Mouse (Mus musculus): ENCODE results near the gene Zfp36l1.

The Zfp36l1 gene

GRCm38 (mm10) chr12:80112852-80113551 is at the start of gene Zfp36l1:
Gene Zfp36l1, minus strand, starts transcription at chr12:80113013.
- peak; percentile 95 for DNase-seq (ENCODE audit: low spot score)

GRCm38 (mm10) chr12:80162448-80162847 is 49.6 kb upstream of the Zfp36l1 start:
- no peak for DNase-seq (ENCODE audit: low spot score)

DNA sequence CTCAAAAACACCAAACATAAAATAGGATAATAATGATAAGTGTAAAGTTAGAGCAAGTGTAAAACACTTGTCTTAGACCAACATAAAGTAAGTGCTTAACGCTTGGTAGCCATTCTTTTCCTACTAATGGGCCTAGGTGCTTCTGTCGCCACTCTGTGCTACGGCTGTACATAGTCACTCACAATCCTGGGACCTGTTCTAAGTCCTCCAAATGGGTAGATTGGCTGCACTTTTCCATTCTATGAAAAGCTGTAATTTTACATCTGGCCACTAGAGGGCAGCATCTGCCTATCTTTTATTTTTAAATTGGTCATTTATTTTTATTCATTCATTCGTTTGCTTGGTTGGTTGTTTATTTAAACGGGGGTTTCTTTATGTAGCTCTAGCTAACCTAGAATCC is 44.9 kb upstream of the Zfp36l1 start:
- DNase-seq (ENCODE audit: low spot score) = no peak

- DNase-seq (ENCODE audit: low spot score) = peak; percentile 86
These were observed 41.0 kb upstream of the Zfp36l1 start for GRCm38 (mm10) chr12:80153687-80154326.

GRCm38 (mm10) chr12:80153078-80153477 is 40.3 kb upstream of the Zfp36l1 start:
- DNase-seq (ENCODE audit: low spot score) = no peak

DNA sequence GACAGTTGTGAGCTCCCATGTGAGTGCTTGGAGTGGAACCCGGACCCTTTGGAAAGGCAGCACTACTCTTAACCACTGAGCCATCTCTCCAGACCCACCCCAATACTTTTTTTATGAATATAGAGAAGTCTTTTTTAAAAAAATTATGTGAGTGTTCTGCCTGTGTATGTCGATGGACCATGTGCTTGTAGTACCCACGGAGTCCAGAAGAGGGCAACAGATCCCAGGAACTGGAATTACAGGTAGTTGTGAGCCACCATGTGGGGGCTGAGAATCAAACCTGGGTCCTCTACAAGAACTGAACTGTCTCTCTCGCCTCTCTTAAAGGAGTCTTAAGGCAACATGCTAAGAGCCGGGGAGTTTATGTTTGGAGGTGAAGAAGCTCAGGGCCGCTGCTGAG is 39.0 kb upstream of the Zfp36l1 start:
- no peak for DNase-seq (ENCODE audit: low spot score)

DNA sequence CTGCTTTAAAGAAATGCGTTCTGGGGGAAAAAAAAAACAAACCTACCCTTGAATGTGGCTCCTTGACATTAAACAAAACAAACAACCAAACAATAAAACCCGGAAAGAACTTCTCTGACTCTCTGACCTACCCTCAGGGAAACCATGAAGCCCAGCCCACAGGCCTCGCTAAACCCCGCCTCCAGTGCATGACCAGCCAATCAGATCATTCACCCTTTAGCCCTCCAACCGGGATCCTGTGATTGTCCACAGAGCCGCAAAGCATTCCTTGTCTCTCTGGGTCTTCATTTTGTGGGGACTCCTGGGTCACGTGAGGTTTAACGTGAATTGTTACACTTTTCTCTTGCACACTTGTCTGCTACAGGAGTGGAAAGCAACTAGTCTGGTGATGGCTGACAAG is 37.8 kb upstream of the Zfp36l1 start:
- peak; percentile 80 for DNase-seq (ENCODE audit: low spot score)

DNA sequence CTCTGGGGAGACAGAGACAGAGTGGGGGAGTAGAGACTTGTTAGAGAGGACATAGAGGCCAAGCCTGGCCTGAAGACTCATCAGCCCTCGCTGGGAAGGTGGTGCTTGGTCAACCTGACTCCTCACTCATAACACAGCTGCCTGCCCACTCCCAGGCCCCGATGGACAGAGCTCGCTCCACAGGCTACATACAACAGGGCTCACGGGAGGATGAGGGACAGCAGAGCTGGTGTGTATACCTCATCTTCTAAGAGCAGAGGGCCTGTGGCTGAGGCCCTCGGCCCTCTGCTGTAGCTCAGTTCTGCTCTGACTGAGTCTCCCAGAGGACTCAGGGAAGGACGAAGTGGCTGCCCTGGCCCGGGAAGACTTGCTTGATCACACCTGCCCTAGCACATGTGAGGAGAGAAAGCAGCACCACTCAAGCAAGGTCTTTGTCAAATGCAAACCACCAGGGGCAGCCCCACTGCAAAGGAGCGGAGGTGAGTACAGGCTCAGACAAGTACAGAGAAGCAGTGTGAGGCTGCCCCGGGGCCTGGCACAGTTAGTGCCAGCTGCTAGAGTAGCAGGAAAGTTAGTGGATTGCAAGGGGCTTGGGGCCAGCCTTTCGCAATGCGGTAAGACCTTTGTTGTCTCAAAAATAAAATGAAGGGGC is 34.9 kb upstream of the Zfp36l1 start:
- no peak for DNase-seq (ENCODE audit: low spot score)

GRCm38 (mm10) chr12:80146227-80147223 is 33.7 kb upstream of the Zfp36l1 start:
- peak; percentile 93 for DNase-seq (ENCODE audit: low spot score)

- DNase-seq (ENCODE audit: low spot score) = no peak
These were observed 32.6 kb upstream of the Zfp36l1 start for GRCm38 (mm10) chr12:80145365-80145764.

GRCm38 (mm10) chr12:80144846-80145245 is 32.0 kb upstream of the Zfp36l1 start:
- DNase-seq (ENCODE audit: low spot score) = no peak

DNA sequence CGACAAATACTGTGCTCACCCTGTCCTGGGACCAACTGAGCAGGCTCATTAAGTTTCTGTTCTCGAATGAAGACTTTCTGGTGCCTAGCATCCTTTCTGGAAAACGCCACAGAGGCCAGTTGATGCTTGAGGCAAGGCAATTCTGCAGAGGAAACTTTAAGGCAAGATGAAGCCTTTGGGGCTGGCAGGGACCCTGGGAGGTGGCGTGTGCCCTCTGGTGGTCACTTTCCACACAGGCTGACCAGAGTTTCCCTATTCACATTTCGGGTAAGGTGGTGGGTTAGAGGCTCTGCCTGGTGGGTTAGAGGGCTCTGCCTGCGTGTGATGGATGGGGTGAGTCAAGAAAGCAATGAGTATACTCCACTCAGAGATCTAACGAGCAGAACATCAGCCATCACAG is 28.7 kb upstream of the Zfp36l1 start:
- peak; percentile 86 for DNase-seq (ENCODE audit: low spot score)

DNA sequence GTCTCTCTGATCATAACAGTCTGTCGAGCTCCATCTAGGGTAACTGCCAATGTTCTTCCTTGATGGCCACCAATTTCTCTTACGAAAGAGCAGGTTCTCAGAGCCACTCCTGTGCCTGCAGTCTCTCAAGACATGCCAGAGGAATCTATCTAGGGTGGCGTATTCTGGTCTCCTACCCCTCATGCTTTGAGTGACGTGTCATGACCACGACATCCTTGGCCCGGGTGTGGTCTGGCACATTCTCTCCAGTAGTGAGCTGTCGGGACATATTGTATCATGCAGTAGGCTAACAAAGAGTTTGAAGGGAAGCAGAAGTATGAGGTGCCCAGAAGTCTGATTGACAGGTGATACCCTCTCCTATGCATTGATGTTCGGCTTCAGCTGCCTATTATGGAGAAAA is 28.2 kb upstream of the Zfp36l1 start:
- no peak for DNase-seq (ENCODE audit: low spot score)

DNA sequence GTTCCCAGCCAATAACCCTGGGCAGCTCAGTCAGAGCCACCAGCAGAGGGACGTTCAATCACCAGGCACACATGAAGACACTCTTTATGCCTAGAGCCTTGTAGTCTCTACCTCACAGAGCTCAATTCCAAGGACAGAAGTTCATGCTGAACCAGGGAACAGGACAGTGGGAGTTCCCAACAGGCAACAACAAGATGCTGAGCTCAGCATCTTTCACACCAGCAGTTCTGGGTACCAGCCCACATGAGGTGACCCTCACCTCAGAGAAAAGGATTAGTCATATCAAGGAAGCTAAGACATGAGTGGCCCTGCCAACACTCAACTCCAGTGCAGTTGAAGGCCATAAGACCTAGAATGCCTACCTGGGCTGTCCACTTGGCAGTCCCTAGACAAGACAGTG is 24.9 kb upstream of the Zfp36l1 start:
- no peak for DNase-seq (ENCODE audit: low spot score)

DNA sequence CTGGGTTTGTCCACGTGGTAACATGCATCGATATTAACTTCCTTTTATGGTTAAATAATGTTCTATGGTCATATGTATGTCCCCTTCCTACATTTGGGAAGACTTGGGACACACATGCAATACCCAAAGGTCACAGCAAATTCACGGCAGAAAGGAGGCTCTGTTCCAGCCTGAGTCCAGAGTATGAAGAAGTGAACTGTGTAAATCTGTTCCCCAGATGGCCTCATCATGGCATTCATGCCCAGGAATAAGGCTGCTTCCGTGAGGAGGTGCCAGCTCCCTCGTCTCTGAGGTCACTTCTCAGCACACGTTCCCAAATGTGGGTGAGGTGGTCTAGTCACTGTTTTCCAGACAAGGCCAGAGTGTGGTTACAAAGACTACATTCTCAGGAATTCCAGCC is 24.4 kb upstream of the Zfp36l1 start:
- DNase-seq (ENCODE audit: low spot score) = no peak

DNA sequence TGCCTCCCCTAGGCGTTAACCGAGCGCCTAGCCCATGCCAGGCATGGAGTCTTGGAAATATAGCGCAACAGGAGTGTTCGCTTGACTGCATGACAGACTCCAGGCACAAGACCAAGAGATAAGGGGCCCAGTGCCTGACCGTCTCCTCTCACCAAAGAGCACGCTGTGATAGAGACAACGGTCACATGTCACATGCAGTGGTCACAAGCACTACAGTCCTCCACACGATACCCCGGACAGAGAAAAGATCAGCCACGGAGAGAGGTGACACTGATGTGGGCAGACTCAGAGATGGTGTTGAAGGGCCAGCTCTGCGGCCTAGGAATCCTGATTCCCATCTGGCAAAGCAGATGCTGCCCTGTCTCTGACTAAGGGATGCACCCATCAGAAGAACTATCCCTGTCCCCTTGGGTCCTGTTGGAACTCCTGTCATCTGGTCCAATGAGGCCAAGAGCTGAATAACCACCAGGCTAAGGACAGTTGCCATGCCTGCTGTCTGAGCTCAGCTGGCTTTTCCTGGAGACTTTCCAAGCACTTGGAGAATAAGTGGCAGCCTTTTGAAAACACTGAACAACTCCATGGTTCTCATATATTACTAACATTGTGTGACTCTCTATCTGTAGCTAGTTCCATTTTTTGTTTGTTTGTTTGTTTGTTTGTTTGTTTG is 23.6 kb upstream of the Zfp36l1 start:
- no peak for DNase-seq (ENCODE audit: low spot score)

DNA sequence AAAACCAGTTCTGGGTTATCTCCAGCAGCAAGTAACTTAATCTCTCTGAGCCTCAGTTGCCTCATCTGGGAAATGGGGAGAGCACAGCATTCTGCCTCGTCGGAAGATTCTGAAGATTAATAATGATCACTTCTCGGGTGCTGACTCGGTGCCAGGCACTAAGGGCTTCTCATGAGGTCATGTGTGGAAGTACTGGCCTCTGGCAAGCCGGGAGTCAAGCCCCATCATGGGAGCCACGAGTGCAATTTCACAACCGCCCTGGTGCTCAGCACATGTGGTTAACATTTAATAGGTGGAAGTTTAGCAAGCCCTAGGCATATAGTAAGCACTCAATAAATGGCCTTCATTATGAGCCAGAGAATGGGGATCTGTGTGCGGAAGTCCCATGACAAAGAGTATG is 22.4 kb upstream of the Zfp36l1 start:
- DNase-seq (ENCODE audit: low spot score) = no peak

DNA sequence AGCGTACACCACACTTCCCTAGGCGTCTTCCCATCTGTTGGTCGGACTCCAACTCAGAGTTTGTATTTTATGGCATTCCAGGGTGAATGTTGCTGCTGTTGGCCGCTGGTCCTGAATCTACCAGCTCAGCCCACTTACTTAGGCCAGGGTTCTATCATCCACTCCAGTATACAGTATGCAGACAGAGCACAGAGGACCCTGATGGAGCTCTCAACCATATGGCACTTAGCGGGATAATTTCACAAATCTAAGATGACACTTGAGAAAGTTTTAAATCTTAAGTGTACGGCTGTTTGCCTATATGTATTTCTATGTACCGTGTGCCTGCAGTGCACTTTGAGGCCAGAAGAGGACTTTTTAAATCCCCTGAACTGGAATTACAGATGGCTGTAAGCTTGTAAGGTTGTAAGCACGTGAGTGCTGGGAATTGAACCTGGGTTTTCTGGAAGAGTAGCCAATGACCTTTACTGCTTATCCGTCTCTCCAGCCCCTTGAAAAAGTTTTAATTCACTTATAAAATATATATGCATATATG is 20.3 kb upstream of the Zfp36l1 start:
- no peak for DNase-seq (ENCODE audit: low spot score)

- peak; percentile 94 for DNase-seq (ENCODE audit: low spot score)
These were observed 19.6 kb upstream of the Zfp36l1 start for GRCm38 (mm10) chr12:80132250-80133003.
